Mouse (Mus musculus) lung, adult 2 months (tissue): ENCODE results near the gene Dgka. TPM values are rescaled to one million over a fixed set of nuclear protein-coding genes. Genes with fewer than 3 reads are reported as not detected.
"Not testable (repeated sequence)": the region's sequence is repeated elsewhere in the genome, so short reads cannot be mapped to it uniquely, and the experiment has no call there.

Source experiments
- DNase-seq: peaks from one replicate; pipeline ENCODE4 v3.0.0; 2022
- H3K4me1 ChIP-seq: fragments of 200-500 bp; 2 replicates; pipeline ENCODE4 v1.6.1; 2011; ENCODE audit warnings: low read length; ENCODE audit not compliant: control insufficient read depth, insufficient read depth
- H3K4me3 ChIP-seq: fragments of 200-500 bp; replicated peaks from 2 replicates; pipeline ENCODE3; 2011; ENCODE audit warnings: low read depth, mild to moderate bottlenecking, control low read depth, low read length; ENCODE audit errors: extremely low read depth
- CTCF ChIP-seq: fragments of 200-500 bp; IDR thresholded peaks from 2 replicates; pipeline ENCODE4 v1.5.1; 2011; ENCODE audit warnings: mild to moderate bottlenecking, low read length, control low read depth; ENCODE audit not compliant: insufficient read depth
- POLR2A ChIP-seq: fragments of 200-500 bp; IDR thresholded peaks from 2 replicates; pipeline ENCODE4 v1.6.1; 2011; ENCODE audit warnings: low read depth, mild to moderate bottlenecking, control low read depth, low read length, borderline replicate concordance; ENCODE audit errors: extremely low read depth
- WGBS: fragments of 180-500 bp; shearing (Covaris S2); methylation state at CpG from one replicate; pipeline ENCODE4 v1.1.7; 2018; 5-methylcytosine and 5-hydroxymethylcytosine counted together
- polyA plus RNA-seq: library from polyadenylated mRNA; depleted of rRNA; stranded (reverse); fragments of >200 nt; gene quantifications from 2 replicates; pipeline ENCODE4 v1.2.3, GENCODE M21; 2012

Dgka gene
- polyA plus RNA-seq, 1 experiment, result 53.7 TPM

- WGBS, result 47% methylated on average over 2 of the region's 2 CpGs
- no peak overlapping the region for H3K4me3 ChIP-seq
- TF ChIP-seq POLR2A (no peak), CTCF (no peak)
- H3K4me1 ChIP-seq, result peaks cover 15% of the 10 kb centered on the region
- DNase-seq, result no peak
These were observed 4.4 kb downstream of the Dgka start for GRCm38 (mm10) chr10:128740296-128740695.

- WGBS, result 33% methylated on average over 15 of the region's 15 CpGs
- H3K4me3 ChIP-seq, result no peak overlapping the region
- TF ChIP-seq POLR2A, result no peak
- TF ChIP-seq CTCF, result no peak
- H3K4me1 ChIP-seq, result peaks cover 4% of the 10 kb centered on the region; the same call in 1 of the 2 replicates
- DNase-seq, result no peak
These were observed 7.2 kb downstream of the Dgka start for GRCm38 (mm10) chr10:128737435-128737834.

- DNase-seq, result no peak
- H3K4me3 ChIP-seq, result no peak overlapping the region
- H3K4me1 ChIP-seq, result peaks cover 2% of the 10 kb centered on the region
- TF ChIP-seq POLR2A (no peak), CTCF (no peak)
These were observed 12.7 kb downstream of the Dgka start for GRCm38 (mm10) chr10:128731992-128732391.

GRCm38 (mm10) chr10:128731002-128731433 lies 13.6 kb downstream of the Dgka start:
- Histone ChIP-seq H3K4me1 (peaks cover 2% of the 10 kb centered on the region), H3K4me3 (peak overlapping the region; percentile 40)
- DNase-seq, result peak; percentile 77
- TF ChIP-seq CTCF (peak; percentile 94), POLR2A (no peak)
- 21% methylated on average over 10 of the region's 10 CpGs for WGBS

GRCm38 (mm10) chr10:128728059-128728458 lies 16.6 kb downstream of the Dgka start:
- no peak for DNase-seq
- 84% methylated on average over 5 of the region's 5 CpGs for WGBS
- no peak overlapping the region for H3K4me3 ChIP-seq
- TF ChIP-seq CTCF (no peak), POLR2A (no peak)
- H3K4me1 ChIP-seq, result peaks cover 2% of the 10 kb centered on the region

GRCm38 (mm10) chr10:128725466-128725865 lies 19.2 kb downstream of the Dgka start:
- not testable (repeated sequence) for H3K4me1 ChIP-seq, DNase-seq, H3K4me3 ChIP-seq
- 75% methylated on average over 4 of the region's 4 CpGs for WGBS

GRCm38 (mm10) chr10:128715559-128716537 lies 28.8 kb downstream of the Dgka start:
- Histone ChIP-seq H3K4me3 (no peak overlapping the region), H3K4me1 (no peaks in the 10 kb centered on the region)
- DNase-seq, result no peak
- TF ChIP-seq CTCF (no peak), POLR2A (no peak)
- WGBS, result 72% methylated on average over 19 of the region's 19 CpGs

GRCm38 (mm10) chr10:128711318-128711717 lies 33.3 kb downstream of the Dgka start:
- not testable (repeated sequence) for H3K4me1 ChIP-seq, DNase-seq, H3K4me3 ChIP-seq
- 93% methylated on average over 7 of the region's 7 CpGs for WGBS

- no peak for DNase-seq
- TF ChIP-seq CTCF, result no peak
- Histone ChIP-seq H3K4me3 (peak overlapping the region; percentile 25), H3K4me1 (peaks cover 8% of the 10 kb centered on the region; the same call in 1 of the 2 replicates)
- 13% methylated on average over 11 of the region's 11 CpGs for WGBS
These were observed 39.4 kb downstream of the Dgka start for GRCm38 (mm10) chr10:128705317-128705693.

GRCm38 (mm10) chr10:128704491-128705316 lies 40.0 kb downstream of the Dgka start, which contains the start of gene Cdk2:
Gene Cdk2 (minus strand): TSS chr10:128705031.
- DNase-seq, result peak; percentile 90
- WGBS, result under 1% methylated on average over 62 of the region's 62 CpGs
- Histone ChIP-seq H3K4me3 (peak within 1 kb of the TSS; percentile 85), H3K4me1 (peaks cover 8% of the 10 kb centered on the region; the same call in 1 of the 2 replicates)
- TF ChIP-seq CTCF, result no peak
- peak; percentile 88; the same call in 1 of the 2 replicates for TF ChIP-seq POLR2A
